Mouse (Mus musculus) 416B (cell line): Measurements from ENCODE around the gene Lmntd2.
"Not testable (repeated sequence)": the region's sequence is repeated elsewhere in the genome, so short reads cannot be mapped to it uniquely, and the experiment has no call there.

Source experiments
- DNase-seq: peaks from one replicate; pipeline ENCODE4 v3.0.0; 2011; ENCODE audit warnings: low read depth

Lmntd2 gene

GRCm38 (mm10) chr7:141213605-141214235, at the start of gene Lmntd2:
Gene Lmntd2 (minus strand): TSS chr7:141214080.
- no peak for DNase-seq

- DNase-seq = no peak
Observed at GRCm38 (mm10) chr7:141263640-141264039, 49.8 kb upstream of the Lmntd2 start.

GRCm38 (mm10) chr7:141261480-141261879, 47.6 kb upstream of the Lmntd2 start:
- DNase-seq = no peak

- DNase-seq = no peak
Observed at GRCm38 (mm10) chr7:141256159-141256558, 42.3 kb upstream of the Lmntd2 start.

GRCm38 (mm10) chr7:141250486-141250885, 36.6 kb upstream of the Lmntd2 start:
- DNase-seq = not testable (repeated sequence)

- DNase-seq = no peak
Observed at GRCm38 (mm10) chr7:141231551-141231950, 17.7 kb upstream of the Lmntd2 start.

- no peak for DNase-seq
Observed at GRCm38 (mm10) chr7:141231111-141231510, 17.2 kb upstream of the Lmntd2 start.

- DNase-seq = no peak
Observed at GRCm38 (mm10) chr7:141230570-141230969, 16.7 kb upstream of the Lmntd2 start.

GRCm38 (mm10) chr7:141229702-141230101, 15.8 kb upstream of the Lmntd2 start:
- no peak for DNase-seq

GRCm38 (mm10) chr7:141228279-141229067, 14.6 kb upstream of the Lmntd2 start, which contains the start of gene Phrf1:
Gene Phrf1 (plus strand): TSS chr7:141228784.
- DNase-seq = peak; percentile 95

GRCm38 (mm10) chr7:141227796-141228195, 13.9 kb upstream of the Lmntd2 start:
- DNase-seq = no peak

- peak; percentile 30 for DNase-seq
Observed at GRCm38 (mm10) chr7:141226535-141226934, 12.7 kb upstream of the Lmntd2 start.

GRCm38 (mm10) chr7:141222696-141223215, 8.9 kb upstream of the Lmntd2 start:
- DNase-seq = no peak

- DNase-seq = no peak
Observed at GRCm38 (mm10) chr7:141222126-141222467, 8.2 kb upstream of the Lmntd2 start.

GRCm38 (mm10) chr7:141221249-141222125, 7.6 kb upstream of the Lmntd2 start:
- peak; percentile 99 for DNase-seq

GRCm38 (mm10) chr7:141220377-141220776, 6.5 kb upstream of the Lmntd2 start:
- no peak for DNase-seq

- DNase-seq = no peak
Observed at GRCm38 (mm10) chr7:141219558-141220099, 5.7 kb upstream of the Lmntd2 start.

GRCm38 (mm10) chr7:141218557-141219133, 4.8 kb upstream of the Lmntd2 start:
- no peak for DNase-seq

- no peak for DNase-seq
Observed at GRCm38 (mm10) chr7:141218141-141218540, 4.3 kb upstream of the Lmntd2 start.

- DNase-seq = no peak
Observed at GRCm38 (mm10) chr7:141217343-141218013, 3.6 kb upstream of the Lmntd2 start.

GRCm38 (mm10) chr7:141216894-141217293, 3.0 kb upstream of the Lmntd2 start:
- no peak for DNase-seq
